Mouse (Mus musculus) lung, embryonic 16.5 days (tissue): ENCODE data around the gene Chpf2. TPM values are rescaled to one million over a fixed set of nuclear protein-coding genes. Genes with fewer than 3 reads are reported as not detected.

Experiments used
- ATAC-seq: fragments of 200-750 bp; cut with Nextera tagmentation; 2 replicates; pipeline ENCODE4 v1.8.0; 2017; ENCODE audit warnings: low read depth, mild to moderate bottlenecking, moderate library complexity
- H3K27ac ChIP-seq: fragments of 300-500 bp; sonication (generic); 2 replicates; pipeline ENCODE4 v1.5.1; 2014; ENCODE audit warnings: mild to moderate bottlenecking, control low read depth, low read length
- H3K27me3 ChIP-seq: fragments of 300-500 bp; sonication (generic); 2 replicates; pipeline ENCODE4 v1.6.1; 2014; ENCODE audit warnings: low read depth, low read length, mixed read lengths; ENCODE audit not compliant: control insufficient read depth, insufficient read depth
- H3K36me3 ChIP-seq: fragments of 300-500 bp; sonication (generic); 2 replicates; pipeline ENCODE4 v1.6.1; 2014; ENCODE audit warnings: low read length; ENCODE audit not compliant: control insufficient read depth, insufficient read depth
- H3K4me1 ChIP-seq: fragments of 300-500 bp; sonication (generic); replicated peaks from 2 replicates; pipeline ENCODE4 v1.6.1; 2014; ENCODE audit warnings: low read length, mixed read lengths; ENCODE audit not compliant: control insufficient read depth, insufficient read depth
- H3K4me2 ChIP-seq: fragments of 300-500 bp; sonication (generic); 2 replicates; pipeline ENCODE4 v1.6.1; 2014; ENCODE audit warnings: low read depth, low read length, control low read depth
- H3K4me3 ChIP-seq: fragments of 300-500 bp; sonication (generic); 2 replicates; pipeline ENCODE4 v1.5.1; 2014; ENCODE audit warnings: mild to moderate bottlenecking, low read length, control low read depth
- H3K9ac ChIP-seq: fragments of 300-500 bp; sonication (generic); 2 replicates; pipeline ENCODE4 v1.6.1; 2014; ENCODE audit warnings: low read length, control low read depth
- H3K9me3 ChIP-seq: fragments of 300-500 bp; sonication (generic); 2 replicates; pipeline ENCODE4 v1.6.1; 2016; ENCODE audit warnings: low read length; ENCODE audit not compliant: control insufficient read depth
- WGBS: fragments of 180-500 bp; shearing (Covaris S2); extraction: QIAGEN DNeasy Blood & Tissue Kit; methylation state at CpG from one replicate; pipeline ENCODE4 v1.1.7; 2014; 5-methylcytosine and 5-hydroxymethylcytosine counted together
- polyA plus RNA-seq: library from polyadenylated mRNA; unstranded; fragments of >200 nt; fragmentation: Nextera tagmentation; extraction: Ambion mirVana; gene quantifications from 2 replicates; pipeline ENCODE4 v1.2.1, GENCODE M21; 2015

Chpf2 gene
- polyA plus RNA-seq, 1 experiment from 2014 or later, result 19.4 TPM

GRCm38 (mm10) chr5:24623041-24623985 is 36.8 kb downstream of the Chpf2 start:
- no peak for ATAC-seq
- H3K4me3 ChIP-seq, result no peak overlapping the region

GRCm38 (mm10) chr5:24623986-24624821 is 37.7 kb downstream of the Chpf2 start, which contains the start of gene Smarcd3:
Gene Smarcd3 (minus strand): TSS chr5:24624411.
- H3K4me3 ChIP-seq, result peak within 1 kb of the TSS; percentile 52
- peaks cover 4% of the 10 kb centered on the region; the same call in 1 of the 2 replicates for H3K4me1 ChIP-seq
- H3K27me3 ChIP-seq, result peaks cover 11% of the 10 kb centered on the region
- no peak within 1 kb of the TSS for H3K27ac ChIP-seq
- no peaks in the 10 kb centered on the region for H3K9me3 ChIP-seq
- H3K36me3 ChIP-seq, result no peaks in the 10 kb centered on the region
- peak within 1 kb of the TSS; percentile 83 for H3K4me2 ChIP-seq
- peak; percentile 46; the same call in 1 of the 2 replicates for ATAC-seq
- peak within 1 kb of the TSS; percentile 64 for H3K9ac ChIP-seq
- 5% methylated on average over 34 of the region's 37 CpGs for WGBS

More at GRCm38 (mm10) chr5:24623041-24623985, 36.8 kb downstream of the Chpf2 start:
- Histone ChIP-seq H3K4me2 (no peak overlapping the region), H3K9me3 (no peaks in the 10 kb centered on the region), H3K9ac (no peak overlapping the region), H3K36me3 (no peaks in the 10 kb centered on the region), H3K27ac (no peak overlapping the region), H3K27me3 (peaks cover 11% of the 10 kb centered on the region), H3K4me1 (peaks cover 4% of the 10 kb centered on the region; the same call in 1 of the 2 replicates)
- 42% methylated on average over 8 of the region's 8 CpGs for WGBS

- Histone ChIP-seq H3K4me3 (no peak overlapping the region), H3K9ac (no peak overlapping the region), H3K9me3 (no peaks in the 10 kb centered on the region), H3K4me2 (no peak overlapping the region), H3K27me3 (peaks cover 11% of the 10 kb centered on the region), H3K27ac (no peak overlapping the region), H3K36me3 (no peaks in the 10 kb centered on the region), H3K4me1 (peaks cover 4% of the 10 kb centered on the region; the same call in 1 of the 2 replicates)
- ATAC-seq, result no peak
- whole genome bisulfite sequencing, result 25% methylated on average over 4 of the region's 4 CpGs
Measured at GRCm38 (mm10) chr5:24624822-24625120, 38.2 kb downstream of the Chpf2 start.

GRCm38 (mm10) chr5:24629712-24630111 is 43.2 kb downstream of the Chpf2 start:
- H3K4me1 ChIP-seq, result no peaks in the 10 kb centered on the region
- WGBS, result 41% methylated on average over 3 of the region's 3 CpGs
- no peak overlapping the region for H3K4me3 ChIP-seq
- no peak for ATAC-seq
- H3K36me3 ChIP-seq, result no peaks in the 10 kb centered on the region
- no peak overlapping the region for H3K4me2 ChIP-seq
- H3K9ac ChIP-seq, result no peak overlapping the region
- H3K27ac ChIP-seq, result no peak overlapping the region
- H3K27me3 ChIP-seq, result no peaks in the 10 kb centered on the region; the same call in 1 of the 2 replicates
- no peaks in the 10 kb centered on the region for H3K9me3 ChIP-seq

GRCm38 (mm10) chr5:24635093-24635492 is 48.6 kb downstream of the Chpf2 start:
- ATAC-seq, result no peak
- H3K9me3 ChIP-seq, result no peaks in the 10 kb centered on the region
- no peaks in the 10 kb centered on the region for H3K4me1 ChIP-seq
- no peak overlapping the region for H3K9ac ChIP-seq
- no peaks in the 10 kb centered on the region for H3K36me3 ChIP-seq
- no peak overlapping the region for H3K4me3 ChIP-seq
- 22% methylated on average over 1 of the region's 1 CpGs for WGBS
- no peak overlapping the region for H3K27ac ChIP-seq
- no peaks in the 10 kb centered on the region for H3K27me3 ChIP-seq
- H3K4me2 ChIP-seq, result no peak overlapping the region

- WGBS, result 76% methylated on average over 6 of the region's 6 CpGs
- Histone ChIP-seq H3K36me3 (no peaks in the 10 kb centered on the region), H3K9me3 (no peaks in the 10 kb centered on the region), H3K4me1 (no peaks in the 10 kb centered on the region), H3K27ac (no peak overlapping the region), H3K9ac (no peak overlapping the region), H3K4me2 (no peak overlapping the region), H3K4me3 (no peak overlapping the region), H3K27me3 (no peaks in the 10 kb centered on the region)
- no peak for ATAC-seq
Measured at GRCm38 (mm10) chr5:24635526-24636141, 49.1 kb downstream of the Chpf2 start.

- Histone ChIP-seq H3K36me3 (no peaks in the 10 kb centered on the region), H3K4me1 (no peaks in the 10 kb centered on the region), H3K27me3 (no peaks in the 10 kb centered on the region), H3K9ac (no peak overlapping the region), H3K9me3 (no peaks in the 10 kb centered on the region), H3K27ac (no peak overlapping the region), H3K4me2 (no peak overlapping the region), H3K4me3 (no peak overlapping the region)
- ATAC-seq, result no peak
- WGBS, result 67% methylated on average over 4 of the region's 4 CpGs
Measured at GRCm38 (mm10) chr5:24636987-24637386, 50.4 kb downstream of the Chpf2 start.

- no peaks in the 10 kb centered on the region for H3K36me3 ChIP-seq
- no peak overlapping the region for H3K4me2 ChIP-seq
- H3K4me1 ChIP-seq, result no peaks in the 10 kb centered on the region
- no peak overlapping the region for H3K9ac ChIP-seq
- H3K4me3 ChIP-seq, result no peak overlapping the region
- no peak overlapping the region for H3K27ac ChIP-seq
- H3K27me3 ChIP-seq, result no peaks in the 10 kb centered on the region
- WGBS, result 36% methylated on average over 6 of the region's 6 CpGs
- no peaks in the 10 kb centered on the region for H3K9me3 ChIP-seq
- ATAC-seq, result no peak
Measured at GRCm38 (mm10) chr5:24638131-24638530, 51.6 kb downstream of the Chpf2 start.

- Histone ChIP-seq H3K9ac (no peak overlapping the region), H3K4me2 (no peak overlapping the region), H3K4me1 (no peaks in the 10 kb centered on the region), H3K36me3 (no peaks in the 10 kb centered on the region), H3K27me3 (no peaks in the 10 kb centered on the region), H3K27ac (no peak overlapping the region), H3K9me3 (no peaks in the 10 kb centered on the region), H3K4me3 (no peak overlapping the region)
- WGBS, result 51% methylated on average over 6 of the region's 6 CpGs
- ATAC-seq, result no peak
Measured at GRCm38 (mm10) chr5:24639081-24639480, 52.5 kb downstream of the Chpf2 start.
